Mouse (Mus musculus): Measurements from ENCODE around the gene Timm10. TPM values are rescaled to one million over a fixed set of nuclear protein-coding genes. Genes with fewer than 3 reads are reported as not detected.
"Not testable (repeated sequence)": the region's sequence is repeated elsewhere in the genome, so short reads cannot be mapped to it uniquely, and the experiment has no call there.

Timm10 gene
- polyA plus RNA-seq, 1 experiment, result 28.5 TPM

- Histone ChIP-seq H3K4me3 (ENCODE audit: control insufficient read depth, low read depth, low read length) (no peak overlapping the region), H3K4me1 (ENCODE audit: control insufficient read depth, insufficient read depth, low read length) (peaks cover 6% of the 10 kb centered on the region), H3K27me3 (ENCODE audit: control insufficient read depth, insufficient read depth, low read length) (no peaks in the 10 kb centered on the region), H3K36me3 (ENCODE audit: control insufficient read depth, insufficient read depth, low read length) (no peaks in the 10 kb centered on the region), H3K27ac (ENCODE audit: control insufficient read depth, insufficient read depth, low read depth, low read length) (no peak overlapping the region)
- TF ChIP-seq POLR2A (IDR thresholded peaks at IDR 0.05; ENCODE audit: control insufficient read depth, low read depth, low read length), result no peak
- TF ChIP-seq CTCF (IDR thresholded peaks at IDR 0.05; ENCODE audit: control insufficient read depth, insufficient read depth, insufficient replicate concordance, low read depth, low read length), result no peak
These were observed 34.3 kb upstream of the Timm10 start for GRCm38 (mm10) chr2:84792516-84792915.

- Histone ChIP-seq H3K4me3 (ENCODE audit: control insufficient read depth, low read depth, low read length) (no peak overlapping the region), H3K4me1 (ENCODE audit: control insufficient read depth, insufficient read depth, low read length) (peaks cover 6% of the 10 kb centered on the region), H3K36me3 (ENCODE audit: control insufficient read depth, insufficient read depth, low read length) (no peaks in the 10 kb centered on the region), H3K27ac (ENCODE audit: control insufficient read depth, insufficient read depth, low read depth, low read length) (no peak overlapping the region), H3K27me3 (ENCODE audit: control insufficient read depth, insufficient read depth, low read length) (no peaks in the 10 kb centered on the region)
- no peak for TF ChIP-seq CTCF (IDR thresholded peaks at IDR 0.05; ENCODE audit: control insufficient read depth, insufficient read depth, insufficient replicate concordance, low read depth, low read length)
- TF ChIP-seq POLR2A (IDR thresholded peaks at IDR 0.05; ENCODE audit: control insufficient read depth, low read depth, low read length), result no peak
These were observed 33.6 kb upstream of the Timm10 start for GRCm38 (mm10) chr2:84793154-84793553.

GRCm38 (mm10) chr2:84793871-84794270 lies 32.9 kb upstream of the Timm10 start:
- no peaks in the 10 kb centered on the region for H3K27me3 ChIP-seq (ENCODE audit: control insufficient read depth, insufficient read depth, low read length)
- H3K4me3 ChIP-seq (ENCODE audit: control insufficient read depth, low read depth, low read length), result no peak overlapping the region
- H3K4me1 ChIP-seq (ENCODE audit: control insufficient read depth, insufficient read depth, low read length), result peaks cover 11% of the 10 kb centered on the region
- H3K27ac ChIP-seq (ENCODE audit: control insufficient read depth, insufficient read depth, low read depth, low read length), result no peak overlapping the region
- H3K36me3 ChIP-seq (ENCODE audit: control insufficient read depth, insufficient read depth, low read length), result no peaks in the 10 kb centered on the region
- TF ChIP-seq POLR2A (IDR thresholded peaks at IDR 0.05; ENCODE audit: control insufficient read depth, low read depth, low read length) (no peak), CTCF (IDR thresholded peaks at IDR 0.05; ENCODE audit: control insufficient read depth, insufficient read depth, insufficient replicate concordance, low read depth, low read length) (no peak)

DNA sequence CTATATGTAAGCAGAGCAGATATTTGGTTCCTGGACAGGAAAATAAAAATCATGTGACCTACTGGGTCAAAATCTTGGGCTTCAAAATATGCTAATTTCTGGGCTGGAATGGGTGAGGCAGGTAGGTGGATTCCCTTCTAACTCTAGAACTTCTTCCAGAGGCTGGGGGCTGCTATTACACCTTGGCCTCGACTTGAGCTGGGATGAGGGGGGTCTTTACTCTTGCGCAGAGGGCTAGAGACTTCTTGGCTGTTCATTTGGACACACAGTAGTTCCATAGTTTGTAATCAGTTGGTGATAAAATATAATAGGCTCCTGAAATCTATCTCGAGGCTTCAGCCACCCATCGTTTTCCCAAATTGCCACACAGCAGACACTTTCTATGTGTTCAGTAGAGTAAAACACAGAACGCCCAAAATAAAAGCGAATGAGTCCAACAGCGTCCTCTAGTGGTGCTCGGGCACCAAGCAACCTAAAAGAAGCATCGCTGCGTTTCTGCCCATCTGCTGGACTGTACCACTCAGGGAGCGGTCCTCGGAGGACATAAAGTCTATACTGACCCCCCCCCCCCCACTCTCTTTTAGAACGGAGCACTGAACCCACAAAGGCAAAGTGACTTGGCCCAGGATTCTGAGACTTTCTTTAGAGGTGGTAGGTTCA lies 28.8 kb upstream of the Timm10 start:
- Histone ChIP-seq H3K27ac (ENCODE audit: control insufficient read depth, insufficient read depth, low read depth, low read length) (no peak overlapping the region), H3K36me3 (ENCODE audit: control insufficient read depth, insufficient read depth, low read length) (no peaks in the 10 kb centered on the region), H3K4me1 (ENCODE audit: control insufficient read depth, insufficient read depth, low read length) (peaks cover 7% of the 10 kb centered on the region), H3K4me3 (ENCODE audit: control insufficient read depth, low read depth, low read length) (peak overlapping the region; percentile 61), H3K27me3 (ENCODE audit: control insufficient read depth, insufficient read depth, low read length) (no peaks in the 10 kb centered on the region)
- TF ChIP-seq POLR2A (IDR thresholded peaks at IDR 0.05; ENCODE audit: control insufficient read depth, low read depth, low read length) (no peak), CTCF (IDR thresholded peaks at IDR 0.05; ENCODE audit: control insufficient read depth, insufficient read depth, insufficient replicate concordance, low read depth, low read length) (peak; percentile 85; the same call in 1 of the 2 replicates)

DNA sequence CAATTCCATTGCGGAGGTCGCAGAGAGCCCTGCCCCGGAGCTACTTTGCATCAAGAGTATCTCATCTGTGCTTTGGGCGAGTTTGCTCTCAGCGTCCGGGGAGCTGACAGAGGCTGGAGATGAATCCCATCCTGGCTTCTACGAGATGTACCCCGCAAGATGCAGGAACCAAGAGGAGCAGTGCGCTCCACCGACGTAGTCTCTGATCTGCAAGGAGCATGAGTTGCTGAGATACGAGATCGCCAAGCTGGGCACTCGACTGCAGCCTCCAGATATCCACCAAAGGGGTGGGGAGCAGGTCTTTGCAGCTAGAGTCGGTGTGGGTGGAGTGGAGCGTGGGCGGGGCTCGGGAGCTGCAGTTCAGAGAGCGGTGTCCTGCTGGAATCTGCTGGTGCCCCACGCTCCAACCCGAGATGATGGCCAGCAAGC lies 28.3 kb upstream of the Timm10 start, which contains the start of gene Ube2l6:
Gene Ube2l6, plus strand, starts transcription at position 336 of the 429 bp plus-strand sequence.
- Histone ChIP-seq H3K27me3 (ENCODE audit: control insufficient read depth, insufficient read depth, low read length) (no peaks in the 10 kb centered on the region), H3K4me1 (ENCODE audit: control insufficient read depth, insufficient read depth, low read length) (peaks cover 7% of the 10 kb centered on the region), H3K36me3 (ENCODE audit: control insufficient read depth, insufficient read depth, low read length) (no peaks in the 10 kb centered on the region), H3K4me3 (ENCODE audit: control insufficient read depth, low read depth, low read length) (peak within 1 kb of the TSS; percentile 61), H3K27ac (ENCODE audit: control insufficient read depth, insufficient read depth, low read depth, low read length) (peak within 1 kb of the TSS; percentile 34; the same call in 1 of the 2 replicates)
- TF ChIP-seq CTCF (IDR thresholded peaks at IDR 0.05; ENCODE audit: control insufficient read depth, insufficient read depth, insufficient replicate concordance, low read depth, low read length), result no peak
- TF ChIP-seq POLR2A (IDR thresholded peaks at IDR 0.05; ENCODE audit: control insufficient read depth, low read depth, low read length), result no peak

GRCm38 (mm10) chr2:84799041-84799561 lies 27.7 kb upstream of the Timm10 start:
- H3K4me1 ChIP-seq (ENCODE audit: control insufficient read depth, insufficient read depth, low read length), result peaks cover 7% of the 10 kb centered on the region
- no peaks in the 10 kb centered on the region for H3K36me3 ChIP-seq (ENCODE audit: control insufficient read depth, insufficient read depth, low read length)
- H3K27ac ChIP-seq (ENCODE audit: control insufficient read depth, insufficient read depth, low read depth, low read length), result peak overlapping the region; percentile 34; the same call in 1 of the 2 replicates
- H3K27me3 ChIP-seq (ENCODE audit: control insufficient read depth, insufficient read depth, low read length), result no peaks in the 10 kb centered on the region
- peak overlapping the region; percentile 61 for H3K4me3 ChIP-seq (ENCODE audit: control insufficient read depth, low read depth, low read length)
- TF ChIP-seq POLR2A (IDR thresholded peaks at IDR 0.05; ENCODE audit: control insufficient read depth, low read depth, low read length), result no peak
- no peak for TF ChIP-seq CTCF (IDR thresholded peaks at IDR 0.05; ENCODE audit: control insufficient read depth, insufficient read depth, insufficient replicate concordance, low read depth, low read length)

GRCm38 (mm10) chr2:84800304-84800703 lies 26.5 kb upstream of the Timm10 start:
- Histone ChIP-seq H3K4me1 (ENCODE audit: control insufficient read depth, insufficient read depth, low read length) (peaks cover 7% of the 10 kb centered on the region), H3K27me3 (ENCODE audit: control insufficient read depth, insufficient read depth, low read length) (no peaks in the 10 kb centered on the region), H3K4me3 (ENCODE audit: control insufficient read depth, low read depth, low read length) (no peak overlapping the region), H3K27ac (ENCODE audit: control insufficient read depth, insufficient read depth, low read depth, low read length) (no peak overlapping the region), H3K36me3 (ENCODE audit: control insufficient read depth, insufficient read depth, low read length) (no peaks in the 10 kb centered on the region)
- TF ChIP-seq POLR2A (IDR thresholded peaks at IDR 0.05; ENCODE audit: control insufficient read depth, low read depth, low read length) (no peak), CTCF (IDR thresholded peaks at IDR 0.05; ENCODE audit: control insufficient read depth, insufficient read depth, insufficient replicate concordance, low read depth, low read length) (no peak)

GRCm38 (mm10) chr2:84801223-84801622 lies 25.6 kb upstream of the Timm10 start:
- H3K4me3 ChIP-seq (ENCODE audit: control insufficient read depth, low read depth, low read length); H3K27ac ChIP-seq (ENCODE audit: control insufficient read depth, insufficient read depth, low read depth, low read length); H3K36me3 ChIP-seq (ENCODE audit: control insufficient read depth, insufficient read depth, low read length); H3K27me3 ChIP-seq (ENCODE audit: control insufficient read depth, insufficient read depth, low read length); H3K4me1 ChIP-seq (ENCODE audit: control insufficient read depth, insufficient read depth, low read length): not testable (repeated sequence)

Data from testis, adult 2 months (tissue).